Mouse (Mus musculus) heart, postnatal 4 days (tissue): Measurements from ENCODE around the gene Gpr156. TPM values are rescaled to one million over a fixed set of nuclear protein-coding genes. Genes with fewer than 3 reads are reported as not detected.

ENCODE experiments used
- DNase-seq: peaks from one replicate; pipeline ENCODE4 v3.0.0; 2021
- total RNA-seq, 2 experiments: library from RNA; stranded (reverse); gene quantifications; 2 replicates each; pipeline ENCODE4 v1.2.3; 2021

Gpr156 gene
- total RNA-seq, 2 experiments from 2014 or later, result 0.45 to 0.47 TPM

DNA sequence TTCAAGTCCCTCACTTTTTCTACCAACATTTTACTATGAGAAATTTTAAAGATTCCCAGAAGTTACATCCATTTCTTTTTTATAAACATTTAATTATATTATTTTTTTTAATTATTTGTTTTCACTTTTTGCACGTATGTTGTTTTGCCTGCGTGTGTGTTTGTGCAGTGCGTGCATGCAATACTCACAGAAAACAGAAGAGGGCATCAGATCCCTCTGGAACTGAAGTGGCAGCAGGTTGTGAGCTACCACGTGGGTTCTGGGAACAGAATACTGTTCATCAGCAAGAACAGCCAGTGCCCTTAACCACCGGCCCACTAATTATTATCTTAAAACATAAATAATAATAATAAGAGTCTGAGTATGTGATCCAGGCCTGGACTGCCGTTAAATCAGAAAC, 2.7 kb downstream of the Gpr156 start:
- DNase-seq, result no peak

DNA sequence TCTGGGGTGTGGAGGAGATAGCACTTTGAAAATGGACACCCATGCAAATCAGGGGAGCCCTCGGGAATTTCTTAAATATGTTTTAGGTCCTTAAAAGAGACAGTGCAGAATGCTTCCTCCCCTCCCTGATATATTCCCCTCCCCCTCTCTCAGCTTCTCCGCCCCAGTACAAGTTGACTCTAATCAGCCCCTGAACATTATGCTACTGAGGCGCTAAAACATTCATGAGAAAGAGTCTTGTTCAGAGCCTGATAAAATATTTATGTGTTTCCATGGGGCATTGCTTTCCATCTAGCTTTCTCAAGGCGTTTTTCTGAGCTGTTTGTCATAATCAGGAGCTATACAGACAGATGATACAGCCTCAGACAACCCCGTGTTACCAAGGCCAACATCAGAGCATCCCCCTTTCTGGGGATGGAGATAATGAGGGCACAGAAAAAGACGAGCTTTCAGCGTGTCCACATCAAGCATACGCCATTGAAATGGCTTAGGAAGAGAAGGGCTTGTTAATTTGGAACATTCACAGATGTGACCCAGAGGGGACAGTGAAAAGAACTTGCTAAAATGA, 4.6 kb downstream of the Gpr156 start:
- DNase-seq, result no peak

DNA sequence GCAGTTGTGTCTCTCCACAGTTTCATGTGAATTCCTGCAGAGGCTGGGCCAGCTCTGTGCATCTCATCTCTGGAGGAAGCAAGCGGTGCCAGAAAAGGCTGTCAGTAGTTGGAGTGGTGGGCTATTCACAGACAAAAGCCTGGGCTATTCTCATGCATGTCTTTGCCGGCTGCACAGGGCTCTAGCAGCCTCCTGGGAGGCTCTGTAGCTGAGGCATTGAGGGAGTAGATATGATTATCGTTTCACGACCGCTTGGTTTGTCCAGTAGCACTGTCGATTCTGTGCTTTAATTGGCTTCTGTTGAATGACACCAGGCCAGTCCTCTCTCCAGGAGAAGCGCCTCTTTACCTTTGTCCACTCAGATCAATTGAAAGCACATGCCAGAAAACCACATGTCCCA, 9.8 kb downstream of the Gpr156 start:
- no peak for DNase-seq

- no peak for DNase-seq
Measured at GRCm38 (mm10) chr16:37927117-37927516, 10.8 kb downstream of the Gpr156 start.

- no peak for DNase-seq
Measured at GRCm38 (mm10) chr16:37929006-37929405, 12.7 kb downstream of the Gpr156 start.

DNA sequence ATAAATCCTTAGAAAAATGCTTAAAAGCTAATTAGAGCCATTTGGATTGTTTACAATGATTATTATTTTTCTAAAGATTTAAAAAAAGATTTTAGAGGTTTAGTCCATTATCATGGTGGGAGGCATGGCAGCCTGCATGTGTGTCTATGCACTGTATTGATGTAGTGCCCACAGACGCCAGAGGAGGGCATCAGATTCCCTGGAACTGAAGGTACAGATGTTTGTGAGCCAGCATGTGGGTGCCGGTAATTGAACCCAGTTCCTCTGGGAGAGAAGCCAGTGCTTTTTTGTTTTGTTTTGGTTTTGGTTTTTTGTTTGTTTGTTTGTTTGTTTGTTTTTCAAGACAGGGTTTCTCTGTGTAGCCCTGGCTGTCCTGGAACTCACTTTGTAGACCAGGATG, 13.3 kb downstream of the Gpr156 start:
- DNase-seq, result no peak

GRCm38 (mm10) chr16:37934932-37935331, 18.6 kb downstream of the Gpr156 start:
- DNase-seq, result no peak

DNA sequence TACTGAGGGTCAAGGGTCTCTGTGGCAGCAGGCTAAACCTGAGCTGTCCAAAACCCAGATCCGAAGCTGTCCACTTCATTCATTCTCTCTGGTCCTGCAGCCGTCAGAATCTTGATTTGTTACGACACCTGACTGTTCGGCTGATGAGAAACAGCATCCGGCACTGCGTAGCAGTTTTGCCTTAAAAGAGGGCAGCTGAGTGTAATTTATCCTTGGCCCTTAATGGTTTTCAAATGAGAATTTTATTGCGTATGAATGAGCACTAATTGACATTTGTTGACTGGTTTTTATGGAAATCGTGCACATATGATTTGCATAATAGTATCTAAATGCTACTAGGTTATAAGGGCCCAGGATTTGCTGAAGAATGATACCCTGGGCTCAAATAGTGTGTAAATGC, 21.0 kb downstream of the Gpr156 start:
- no peak for DNase-seq

GRCm38 (mm10) chr16:37938125-37939081, 22.1 kb downstream of the Gpr156 start:
- DNase-seq, result no peak

DNA sequence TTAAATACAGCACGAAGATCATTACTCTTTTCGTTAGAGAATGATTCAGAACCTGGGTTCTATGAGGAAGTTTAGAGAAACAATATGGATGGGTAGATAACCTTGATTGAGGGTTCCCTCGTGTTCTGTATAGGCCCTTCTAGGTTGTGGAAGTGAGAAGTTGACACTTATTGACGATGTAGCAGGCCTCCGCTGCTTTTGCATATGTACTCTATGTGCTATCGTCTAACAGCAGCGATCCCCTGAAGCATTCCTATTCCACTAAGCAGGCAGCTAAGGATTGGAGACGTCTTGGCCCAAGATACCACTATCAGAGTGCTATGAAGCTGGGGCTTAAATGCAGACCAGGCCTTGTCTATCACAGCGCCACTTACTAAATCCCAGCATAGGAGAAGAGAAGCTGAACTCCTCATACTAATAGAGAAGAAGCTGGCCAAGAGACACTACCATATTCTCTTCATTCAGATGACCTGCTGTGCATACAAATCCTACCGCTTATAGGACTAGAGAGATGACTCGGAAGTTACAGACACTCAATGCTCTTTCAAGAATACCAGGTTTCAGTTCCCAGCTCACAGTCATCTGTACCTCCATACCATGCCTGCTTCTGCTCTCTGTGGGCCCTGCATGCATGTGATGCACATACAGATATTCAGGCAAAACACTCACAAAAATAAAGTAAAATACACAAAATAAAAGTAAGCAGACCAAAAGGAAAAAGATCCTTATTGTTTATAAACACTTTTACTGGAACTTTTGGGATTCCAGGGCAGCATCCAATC, 23.0 kb downstream of the Gpr156 start:
- DNase-seq, result no peak

GRCm38 (mm10) chr16:37940291-37940690, 24.0 kb downstream of the Gpr156 start:
- no peak for DNase-seq

DNA sequence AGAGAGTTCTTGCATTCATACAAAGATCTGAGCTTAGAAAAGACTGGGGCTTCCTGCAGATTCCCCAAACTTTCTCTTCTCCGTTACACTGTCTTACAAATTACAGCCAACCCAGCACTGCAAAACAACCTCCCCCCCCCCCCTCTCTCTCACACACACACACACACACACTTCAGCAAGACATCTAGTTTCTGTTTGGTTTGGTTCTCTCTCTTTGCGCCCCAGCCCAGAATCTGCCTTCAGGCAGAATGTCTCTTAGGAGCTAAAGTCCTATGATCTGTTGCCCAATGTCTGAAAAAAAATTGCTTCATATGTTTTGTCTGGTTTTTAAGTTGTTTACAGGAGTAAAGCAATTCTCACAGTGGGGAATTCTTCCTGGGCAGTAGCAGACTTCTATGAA, 27.4 kb downstream of the Gpr156 start:
- no peak for DNase-seq

- DNase-seq, result no peak
Measured at GRCm38 (mm10) chr16:37945031-37945796, 28.9 kb downstream of the Gpr156 start.

GRCm38 (mm10) chr16:37947160-37947559, 30.9 kb downstream of the Gpr156 start:
- DNase-seq, result peak; percentile 80

GRCm38 (mm10) chr16:37948365-37948764, 32.1 kb downstream of the Gpr156 start:
- DNase-seq, result no peak

GRCm38 (mm10) chr16:37951171-37951570, 34.9 kb downstream of the Gpr156 start:
- DNase-seq, result no peak

- DNase-seq, result no peak
Measured at GRCm38 (mm10) chr16:37953186-37953585, 36.9 kb downstream of the Gpr156 start.

- no peak for DNase-seq
Measured at GRCm38 (mm10) chr16:37953991-37954942, 38.0 kb downstream of the Gpr156 start.

- no peak for DNase-seq
Measured at GRCm38 (mm10) chr16:37955336-37955917, 39.1 kb downstream of the Gpr156 start.

DNA sequence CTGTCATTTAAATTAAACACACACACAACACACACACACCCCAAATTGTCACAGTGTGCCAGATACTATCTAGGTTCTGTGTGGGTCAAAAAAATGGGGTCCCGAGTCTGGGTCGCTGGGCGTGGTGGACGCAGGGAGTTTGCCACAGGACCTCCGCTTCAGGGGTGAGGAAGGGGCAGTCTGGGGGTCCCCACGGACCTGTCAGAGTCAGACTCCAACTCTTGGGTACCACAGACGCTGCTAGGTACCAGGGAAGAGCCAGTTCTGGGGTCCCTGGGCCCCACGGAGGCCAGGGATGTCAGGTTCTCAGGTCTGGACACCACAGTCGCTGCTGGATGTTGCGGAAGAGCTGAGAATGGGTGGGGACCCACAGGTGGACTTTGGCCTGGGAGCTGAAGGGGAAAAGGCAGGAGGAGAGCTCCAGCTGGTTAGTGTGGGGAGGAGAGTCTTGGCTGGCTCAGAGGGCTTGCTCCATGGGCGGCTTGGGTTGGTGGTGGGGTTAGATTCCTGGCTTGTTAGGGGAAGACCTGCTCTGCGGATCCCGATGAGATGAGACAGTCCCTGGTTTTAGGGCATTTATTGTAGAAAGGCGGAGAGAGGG, 39.9 kb downstream of the Gpr156 start:
- DNase-seq, result no peak
